Mouse (Mus musculus) ES-E14 (cell line): Measurements from ENCODE around the gene Gpa33.

ENCODE experiments used
- CHD2 ChIP-seq: IDR thresholded peaks from 2 replicates; pipeline ENCODE4 v1.6.1; 2014; ENCODE audit warnings: mild to moderate bottlenecking, low read depth, low read length, inconsistent platforms
- HCFC1 ChIP-seq: IDR thresholded peaks from 2 replicates; pipeline ENCODE4 v1.6.1; 2012; ENCODE audit warnings: low read length, inconsistent platforms, borderline replicate concordance; ENCODE audit not compliant: insufficient read depth
- MAFK ChIP-seq: IDR thresholded peaks from 2 replicates; pipeline ENCODE4 v1.6.1; 2014; ENCODE audit warnings: mild to moderate bottlenecking, low read depth, low read length, inconsistent platforms; ENCODE audit not compliant: insufficient read depth
- ZC3H11A ChIP-seq: IDR thresholded peaks from 2 replicates; pipeline ENCODE4 v1.6.1; 2012; ENCODE audit warnings: low read depth, mild to moderate bottlenecking, inconsistent platforms, low read length, borderline replicate concordance
- ZNF384 ChIP-seq: IDR thresholded peaks from 2 replicates; pipeline ENCODE4 v1.6.1; 2012; ENCODE audit warnings: low read depth, low read length, inconsistent platforms

GRCm38 (mm10) chr1:166117866-166118639 lies 12.0 kb upstream of the Gpa33 start:
- TF ChIP-seq ZC3H11A (no peak), MAFK (no peak), HCFC1 (no peak), CHD2 (no peak), ZNF384 (no peak)
